Mouse (Mus musculus): ENCODE data around the gene Serpina3m. TPM values are rescaled to one million over a fixed set of nuclear protein-coding genes. Genes with fewer than 3 reads are reported as not detected.
"Not testable (repeated sequence)": the region's sequence is repeated elsewhere in the genome, so short reads cannot be mapped to it uniquely, and the experiment has no call there.

The Serpina3m gene
- total RNA-seq (2021): not detected

DNA sequence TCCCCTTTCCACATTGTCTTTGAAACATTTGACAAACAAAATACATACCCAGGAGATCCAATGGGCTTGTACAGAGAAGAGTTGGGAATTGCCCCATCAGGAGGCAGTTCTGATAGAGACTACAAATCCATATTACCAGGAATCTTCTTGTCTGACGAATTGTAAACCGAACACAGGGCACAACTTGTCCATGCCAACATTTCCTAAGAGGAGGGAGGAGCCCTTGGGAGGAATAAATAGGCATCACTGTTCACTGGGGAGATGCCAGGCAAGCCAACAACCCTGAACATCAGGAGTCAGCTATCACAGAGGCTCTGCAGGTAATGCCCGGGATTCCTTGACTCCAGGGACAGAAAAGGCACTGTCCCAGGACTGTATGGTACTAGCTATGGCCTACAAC, at the start of gene Serpina3m, which contains the start of gene Serpina3k:
Serpina3m (plus strand) TSS at position 261 of the 400 bp plus-strand sequence.
Serpina3k (plus strand) TSS at position 261 of the 400 bp plus-strand sequence.
- DNase-seq (ENCODE audit: extremely low spot score in 1 of 2, low spot score in 2 of 2); intact Hi-C loops (cut with DNase I): not testable (repeated sequence)

- DNase-seq (ENCODE audit: extremely low spot score in 1 of 2, low spot score in 2 of 2): no peak
- intact Hi-C loops (cut with DNase I): no loop called here
Measured at GRCm38 (mm10) chr12:104289872-104290271, 48.4 kb upstream of the Serpina3m start.

DNA sequence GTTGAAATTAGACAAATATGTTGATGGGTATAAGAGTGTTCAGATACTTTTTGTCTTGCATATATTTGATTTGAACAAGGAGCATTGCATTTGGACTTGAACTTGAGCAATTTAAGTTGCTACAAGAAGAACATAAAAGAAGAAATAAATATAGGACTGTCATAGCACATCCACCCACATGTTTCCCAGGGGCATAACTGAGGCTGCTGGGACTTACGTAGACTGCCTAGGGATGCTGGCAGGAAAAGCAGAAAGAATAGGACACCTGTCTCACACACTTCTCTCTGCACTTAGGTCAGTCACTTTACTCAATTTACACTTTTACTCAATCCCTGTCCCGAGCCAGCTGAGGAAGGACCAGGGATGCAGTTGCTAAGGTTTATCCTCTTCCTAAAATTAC, 44.3 kb upstream of the Serpina3m start:
- DNase-seq (ENCODE audit: extremely low spot score in 1 of 2, low spot score in 2 of 2): no peak
- intact Hi-C loops (cut with DNase I): no loop called here

DNA sequence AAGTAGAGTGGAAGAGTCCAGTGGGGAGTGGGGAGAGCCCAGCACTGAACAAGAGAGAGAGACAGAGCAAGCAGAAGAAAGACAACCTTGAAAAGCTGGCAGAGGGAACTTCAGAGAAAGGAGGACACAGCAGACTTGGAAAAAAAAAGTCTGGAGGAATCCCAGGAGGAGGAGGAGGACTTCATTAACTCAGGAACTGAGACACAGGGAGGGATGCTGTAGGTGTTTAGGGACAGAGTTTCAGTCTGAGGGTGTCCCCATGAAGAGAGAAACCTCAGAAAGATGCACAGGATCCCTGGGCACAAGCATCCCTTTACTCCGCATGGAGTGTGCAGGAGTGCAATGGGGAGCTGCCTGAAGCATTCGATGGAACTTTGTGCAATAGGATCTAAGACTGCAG, 40.2 kb upstream of the Serpina3m start:
- intact Hi-C loops (cut with DNase I): no loop called here
- no peak for DNase-seq (ENCODE audit: extremely low spot score in 1 of 2, low spot score in 2 of 2)

GRCm38 (mm10) chr12:104305991-104306390, 32.3 kb upstream of the Serpina3m start:
- intact Hi-C loops (cut with DNase I): no loop called here
- DNase-seq (ENCODE audit: extremely low spot score in 1 of 2, low spot score in 2 of 2): no peak

DNA sequence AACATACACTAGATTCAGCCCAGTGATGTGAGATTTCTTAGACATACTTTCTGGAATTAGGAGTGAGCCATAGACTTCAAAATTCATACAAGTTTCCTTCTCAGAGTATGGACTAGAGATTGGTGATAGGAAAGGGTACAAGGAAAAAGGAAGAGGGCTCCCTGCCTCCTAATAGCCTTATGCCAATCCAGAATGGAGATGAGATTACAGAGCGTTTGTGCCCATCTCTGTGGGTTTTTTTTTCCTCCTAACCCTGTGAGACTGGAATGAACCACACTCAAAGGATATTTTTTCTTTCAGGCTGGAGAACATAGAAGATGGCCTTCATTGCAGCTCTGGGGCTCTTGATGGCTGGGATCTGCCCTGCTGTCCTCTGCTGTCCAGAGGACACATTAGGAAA, 24.0 kb upstream of the Serpina3m start, which contains the start of gene Serpina3j:
Serpina3j (plus strand) TSS at position 301 of the 400 bp plus-strand sequence.
- intact Hi-C loops (cut with DNase I): no loop called here

GRCm38 (mm10) chr12:104322454-104322853, 15.8 kb upstream of the Serpina3m start:
- intact Hi-C loops (cut with DNase I): no loop called here
- DNase-seq (ENCODE audit: extremely low spot score in 1 of 2, low spot score in 2 of 2): no peak

More for the DNA sequence above, 24.0 kb upstream of the Serpina3m start, which contains the start of gene Serpina3j:
- DNase-seq (ENCODE audit: extremely low spot score in 1 of 2, low spot score in 2 of 2): no peak

GRCm38 (mm10) chr12:104331701-104332100, 6.6 kb upstream of the Serpina3m start:
- no peak for DNase-seq (ENCODE audit: extremely low spot score in 1 of 2, low spot score in 2 of 2)
- intact Hi-C loops (cut with DNase I): no loop called here

GRCm38 (mm10) chr12:104336873-104337272, 1.4 kb upstream of the Serpina3m start:
- intact Hi-C loops (cut with DNase I); DNase-seq (ENCODE audit: extremely low spot score in 1 of 2, low spot score in 2 of 2): not testable (repeated sequence)

DNA sequence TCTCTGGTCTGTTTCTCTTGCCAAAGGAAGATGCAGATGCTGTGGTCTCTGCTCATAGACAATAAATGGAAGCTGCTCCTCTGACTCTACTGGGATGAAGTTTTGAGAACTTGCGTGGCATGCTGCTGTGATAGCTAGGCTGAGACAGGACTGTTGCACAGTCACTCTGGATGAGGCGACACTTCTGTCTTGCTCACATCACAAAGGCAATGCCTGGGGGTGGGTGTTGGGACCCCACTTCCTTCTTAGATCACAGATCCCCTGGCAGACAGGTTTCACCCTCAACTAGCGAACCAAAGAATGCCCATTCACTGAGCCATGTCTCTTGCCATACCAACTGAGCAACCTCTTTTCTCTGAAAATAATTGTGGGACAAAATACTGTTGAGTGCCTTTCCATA, 419 bp downstream of the Serpina3m start:
- no peak for DNase-seq (ENCODE audit: extremely low spot score in 1 of 2, low spot score in 2 of 2)
- intact Hi-C loops (cut with DNase I): no loop called here

DNA sequence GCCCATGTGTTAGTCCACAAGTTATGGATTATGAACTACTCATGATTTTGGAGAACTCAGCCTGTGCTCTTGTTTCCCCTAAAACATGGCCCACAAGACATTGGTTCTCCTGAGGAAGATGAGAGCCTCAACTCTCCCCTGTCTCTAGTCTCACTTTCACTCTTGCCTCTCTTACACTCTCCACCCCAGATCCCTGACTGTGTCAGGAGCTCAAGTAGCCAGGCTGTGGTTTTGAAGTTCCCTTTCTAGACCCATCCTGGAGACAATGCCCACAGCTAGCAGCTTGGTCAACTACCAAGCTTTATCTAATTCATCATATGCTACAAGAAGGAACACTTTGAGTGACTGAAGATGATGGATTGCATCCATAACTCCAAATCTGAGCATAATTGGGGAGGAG, 4.2 kb downstream of the Serpina3m start:
- DNase-seq (ENCODE audit: extremely low spot score in 1 of 2, low spot score in 2 of 2); intact Hi-C loops (cut with DNase I): not testable (repeated sequence)

DNA sequence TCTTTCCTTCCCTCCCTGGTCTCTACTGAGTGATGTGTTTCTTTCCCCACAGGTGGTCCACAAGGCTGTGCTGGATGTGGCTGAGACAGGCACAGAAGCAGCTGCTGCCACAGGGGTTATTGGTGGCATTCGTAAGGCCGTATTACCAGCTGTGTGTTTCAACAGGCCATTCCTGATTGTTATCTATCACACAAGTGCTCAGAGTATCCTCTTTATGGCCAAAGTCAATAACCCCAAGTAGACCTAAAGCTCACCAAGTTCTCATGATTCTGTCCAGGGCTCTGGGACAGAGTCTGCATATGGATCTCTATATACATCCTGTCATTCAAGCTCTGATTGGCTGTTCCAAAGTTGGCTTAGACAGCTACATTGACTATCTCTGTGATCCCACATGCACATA, 6.9 kb downstream of the Serpina3m start:
- DNase-seq (ENCODE audit: extremely low spot score in 1 of 2, low spot score in 2 of 2): no peak
- intact Hi-C loops (cut with DNase I): no loop called here

DNA sequence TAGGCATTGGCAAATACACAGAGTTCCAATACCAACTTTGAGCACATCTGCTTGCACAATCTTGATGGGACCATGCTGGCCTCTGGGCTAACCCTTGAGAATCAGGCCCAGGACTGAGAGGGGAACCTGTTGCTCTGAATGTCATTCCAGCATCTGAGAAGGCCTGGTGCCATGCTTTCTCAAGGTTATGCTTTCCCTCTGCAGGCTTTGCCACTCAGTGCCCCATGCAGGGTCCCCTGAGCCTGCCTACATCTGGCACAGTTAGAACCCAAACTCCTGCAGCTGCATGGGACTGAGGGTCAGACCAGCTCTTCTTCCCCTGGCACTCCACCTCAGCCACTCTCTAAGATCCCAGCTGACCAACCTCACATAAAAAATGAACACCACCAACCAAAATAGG, 7.4 kb downstream of the Serpina3m start:
- intact Hi-C loops (cut with DNase I): no loop called here

GRCm38 (mm10) chr12:104347091-104347490, 8.8 kb downstream of the Serpina3m start:
- intact Hi-C loops (cut with DNase I): no loop called here

More for the DNA sequence above, 7.4 kb downstream of the Serpina3m start:
- DNase-seq (ENCODE audit: extremely low spot score in 1 of 2, low spot score in 2 of 2): no peak

DNA sequence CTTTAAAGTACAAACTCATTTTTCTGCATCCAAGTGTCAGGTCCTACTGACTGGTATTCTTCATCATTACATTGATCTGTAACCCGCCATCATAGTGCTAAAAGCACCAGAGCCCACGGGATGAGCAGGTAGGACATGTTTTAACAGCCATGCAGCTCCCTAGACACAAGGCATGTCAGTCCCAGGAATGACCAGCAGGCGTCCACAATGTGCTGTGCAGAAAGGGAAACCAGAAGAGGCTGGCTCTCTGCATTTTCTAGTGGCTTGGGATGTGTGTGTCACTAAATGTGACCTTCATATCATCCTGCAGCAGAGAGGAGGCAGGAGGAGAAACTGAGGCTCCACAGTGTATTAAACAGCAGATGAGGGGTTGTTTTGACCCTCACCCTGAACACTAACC, 13.5 kb downstream of the Serpina3m start:
- peak; percentile 18 to 53 for DNase-seq (ENCODE audit: extremely low spot score in 1 of 2, low spot score in 2 of 2)
- intact Hi-C loops (cut with DNase I): loop anchor here (5.0 kb wide), 1 partner anchor 65 kb away; no protein-coding TSS in a partner anchor

More at GRCm38 (mm10) chr12:104347091-104347490, 8.8 kb downstream of the Serpina3m start:
- no peak for DNase-seq (ENCODE audit: extremely low spot score in 1 of 2, low spot score in 2 of 2)

GRCm38 (mm10) chr12:104356006-104356405, 17.7 kb downstream of the Serpina3m start:
- DNase-seq (ENCODE audit: extremely low spot score in 1 of 2, low spot score in 2 of 2): no peak
- intact Hi-C loops (cut with DNase I): no loop called here

GRCm38 (mm10) chr12:104369986-104370385, 31.7 kb downstream of the Serpina3m start:
- intact Hi-C loops (cut with DNase I): no loop called here
- DNase-seq (ENCODE audit: extremely low spot score in 1 of 2, low spot score in 2 of 2): no peak

GRCm38 (mm10) chr12:104377179-104377578, 38.9 kb downstream of the Serpina3m start:
- intact Hi-C loops (cut with DNase I); DNase-seq (ENCODE audit: extremely low spot score in 1 of 2, low spot score in 2 of 2): not testable (repeated sequence)

- intact Hi-C loops (cut with DNase I); DNase-seq (ENCODE audit: extremely low spot score in 1 of 2, low spot score in 2 of 2): not testable (repeated sequence)
Measured at GRCm38 (mm10) chr12:104378351-104378750, 40.1 kb downstream of the Serpina3m start.

DNA sequence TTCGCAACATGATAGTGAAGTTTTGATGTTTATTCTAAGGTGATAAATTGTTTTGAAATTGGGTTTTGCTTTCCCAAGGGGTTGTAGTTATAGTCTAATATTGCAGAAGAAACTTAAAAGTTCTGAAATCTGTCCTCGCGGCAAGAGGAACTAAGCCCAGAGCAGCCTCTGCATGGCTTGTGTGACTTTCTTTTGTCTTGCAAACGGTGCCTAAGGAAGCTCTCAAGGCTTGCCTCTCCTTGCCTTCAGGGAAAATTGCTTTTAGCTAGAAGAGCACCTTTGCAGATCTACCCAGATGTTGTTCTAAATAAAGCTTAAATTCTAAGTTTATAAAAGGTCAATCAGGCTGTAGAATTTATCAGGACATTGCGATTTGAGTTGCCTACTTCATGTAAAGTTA, 40.5 kb downstream of the Serpina3m start:
- intact Hi-C loops (cut with DNase I); DNase-seq (ENCODE audit: extremely low spot score in 1 of 2, low spot score in 2 of 2): not testable (repeated sequence)

GRCm38 (mm10) chr12:104379856-104380255, 41.6 kb downstream of the Serpina3m start:
- DNase-seq (ENCODE audit: extremely low spot score in 1 of 2, low spot score in 2 of 2): no peak
- intact Hi-C loops (cut with DNase I): no loop called here

Measured in left cerebral cortex, postnatal 10 days (tissue).